Mouse (Mus musculus): Measurements from ENCODE around the gene Trp73. TPM values are rescaled to one million over a fixed set of nuclear protein-coding genes. Genes with fewer than 3 reads are reported as not detected.
A peak's percentile ranks its signal among the peaks of the same experiment; 100 is the strongest.

Gene Trp73
- polyA plus RNA-seq, 1 experiment from 2014 or later = 0.90 TPM

DNA sequence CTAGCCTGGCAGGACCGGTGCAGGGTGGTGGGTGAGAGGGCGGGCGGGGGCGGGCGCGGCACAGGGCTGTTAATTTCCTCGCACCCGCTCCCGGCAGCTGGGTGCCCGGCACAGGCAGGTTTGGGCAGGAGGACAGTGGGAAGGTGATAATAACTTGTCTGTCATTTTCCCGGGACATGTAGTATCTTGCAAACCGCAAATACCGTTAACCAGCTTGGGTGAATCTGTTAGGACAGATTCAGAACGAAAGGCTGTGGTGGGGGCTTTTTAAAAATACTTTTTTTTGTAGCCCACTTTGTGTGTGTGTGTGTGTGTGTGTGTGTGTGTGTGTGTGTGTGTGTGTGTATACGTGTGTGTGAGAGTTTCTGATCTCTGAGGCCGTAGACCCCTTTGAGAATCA is 68.1 kb downstream of the Trp73 start:
- peak overlapping the region; percentile 8 for H3K4me3 ChIP-seq (ENCODE audit: low read depth, low read length)
- H3K27ac ChIP-seq (ENCODE audit: low read length) = no peak overlapping the region
- no peak overlapping the region for H3K9ac ChIP-seq (ENCODE audit: low read depth, low read length)
- H3K4me2 ChIP-seq (ENCODE audit: low read length) = peak overlapping the region; percentile 45
- no peaks in the 10 kb centered on the region for H3K36me3 ChIP-seq (ENCODE audit: control insufficient read depth, insufficient read depth, low read length)
- H3K9me3 ChIP-seq (replicated peaks; ENCODE audit: control insufficient read depth, low read length, poor library complexity, severe bottlenecking) = no peaks in the 10 kb centered on the region
- WGBS = 24% methylated on average over 15 of the region's 16 CpGs
- ATAC-seq = no peak
- H3K27me3 ChIP-seq (ENCODE audit: control insufficient read depth, insufficient read depth, low read depth, low read length) = peaks cover 21% of the 10 kb centered on the region
- H3K4me1 ChIP-seq (ENCODE audit: control insufficient read depth, insufficient read depth, low read length) = peaks cover 4% of the 10 kb centered on the region; the same call in 1 of the 2 replicates

DNA sequence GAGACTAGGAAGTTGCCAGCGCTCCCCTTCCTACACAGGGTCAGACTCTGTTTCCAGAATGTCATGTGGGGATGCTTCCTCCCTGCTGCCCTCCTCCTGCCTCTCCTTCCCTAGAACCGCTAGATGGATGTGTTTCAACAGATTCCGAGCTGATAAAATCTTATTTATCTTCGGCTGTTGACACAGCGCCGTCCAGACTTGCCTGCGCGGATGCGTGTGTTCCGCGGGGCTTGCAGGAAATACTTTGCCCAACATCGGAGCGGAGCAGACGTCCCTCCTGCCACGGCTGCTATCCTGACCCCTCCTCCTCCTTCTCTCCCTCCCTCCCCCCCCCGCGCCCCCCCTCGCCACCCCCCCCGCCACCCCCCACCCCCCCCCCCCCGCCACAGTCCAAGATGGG is 68.5 kb downstream of the Trp73 start:
- Histone ChIP-seq H3K4me2 (ENCODE audit: low read length) (peak overlapping the region; percentile 45), H3K27ac (ENCODE audit: low read length) (no peak overlapping the region), H3K4me3 (ENCODE audit: low read depth, low read length) (peak overlapping the region; percentile 9), H3K4me1 (ENCODE audit: control insufficient read depth, insufficient read depth, low read length) (peaks cover 4% of the 10 kb centered on the region; the same call in 1 of the 2 replicates), H3K9me3 (replicated peaks; ENCODE audit: control insufficient read depth, low read length, poor library complexity, severe bottlenecking) (no peaks in the 10 kb centered on the region), H3K36me3 (ENCODE audit: control insufficient read depth, insufficient read depth, low read length) (no peaks in the 10 kb centered on the region), H3K27me3 (ENCODE audit: control insufficient read depth, insufficient read depth, low read depth, low read length) (peaks cover 21% of the 10 kb centered on the region), H3K9ac (ENCODE audit: low read depth, low read length) (0 out of 2 replicates have a peak overlapping the region, but pooled peaks have one; percentile 15)
- WGBS = 1% methylated on average over 15 of the region's 20 CpGs
- ATAC-seq = no peak

DNA sequence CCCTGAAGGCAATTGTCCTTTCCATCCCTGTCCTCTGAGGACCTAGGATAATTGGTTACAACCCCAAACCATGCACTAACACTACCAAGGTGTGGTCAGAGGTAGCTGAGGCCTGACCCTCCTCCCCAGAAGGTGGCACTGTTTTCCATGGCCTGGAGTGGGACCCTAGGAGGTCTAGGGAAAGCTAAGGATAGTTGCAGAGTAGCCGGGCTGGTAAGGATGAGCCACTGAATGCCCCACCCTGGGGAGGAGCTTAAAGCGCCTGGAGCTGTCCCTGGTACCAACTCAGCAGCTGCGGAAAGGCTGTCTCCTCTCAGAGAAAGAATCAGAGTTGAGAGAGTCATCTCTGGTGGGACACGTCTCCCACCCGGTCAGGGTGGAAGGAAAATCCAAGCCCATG is 69.1 kb downstream of the Trp73 start:
- H3K4me2 ChIP-seq (ENCODE audit: low read length) = no peak overlapping the region
- peaks cover 21% of the 10 kb centered on the region for H3K27me3 ChIP-seq (ENCODE audit: control insufficient read depth, insufficient read depth, low read depth, low read length)
- WGBS = 0% methylated on average over 5 of the region's 5 CpGs
- H3K4me3 ChIP-seq (ENCODE audit: low read depth, low read length) = no peak overlapping the region
- H3K36me3 ChIP-seq (ENCODE audit: control insufficient read depth, insufficient read depth, low read length) = no peaks in the 10 kb centered on the region
- H3K27ac ChIP-seq (ENCODE audit: low read length) = no peak overlapping the region
- H3K9ac ChIP-seq (ENCODE audit: low read depth, low read length) = no peak overlapping the region
- no peaks in the 10 kb centered on the region for H3K9me3 ChIP-seq (replicated peaks; ENCODE audit: control insufficient read depth, low read length, poor library complexity, severe bottlenecking)
- H3K4me1 ChIP-seq (ENCODE audit: control insufficient read depth, insufficient read depth, low read length) = peaks cover 4% of the 10 kb centered on the region; the same call in 1 of the 2 replicates
- no peak for ATAC-seq

DNA sequence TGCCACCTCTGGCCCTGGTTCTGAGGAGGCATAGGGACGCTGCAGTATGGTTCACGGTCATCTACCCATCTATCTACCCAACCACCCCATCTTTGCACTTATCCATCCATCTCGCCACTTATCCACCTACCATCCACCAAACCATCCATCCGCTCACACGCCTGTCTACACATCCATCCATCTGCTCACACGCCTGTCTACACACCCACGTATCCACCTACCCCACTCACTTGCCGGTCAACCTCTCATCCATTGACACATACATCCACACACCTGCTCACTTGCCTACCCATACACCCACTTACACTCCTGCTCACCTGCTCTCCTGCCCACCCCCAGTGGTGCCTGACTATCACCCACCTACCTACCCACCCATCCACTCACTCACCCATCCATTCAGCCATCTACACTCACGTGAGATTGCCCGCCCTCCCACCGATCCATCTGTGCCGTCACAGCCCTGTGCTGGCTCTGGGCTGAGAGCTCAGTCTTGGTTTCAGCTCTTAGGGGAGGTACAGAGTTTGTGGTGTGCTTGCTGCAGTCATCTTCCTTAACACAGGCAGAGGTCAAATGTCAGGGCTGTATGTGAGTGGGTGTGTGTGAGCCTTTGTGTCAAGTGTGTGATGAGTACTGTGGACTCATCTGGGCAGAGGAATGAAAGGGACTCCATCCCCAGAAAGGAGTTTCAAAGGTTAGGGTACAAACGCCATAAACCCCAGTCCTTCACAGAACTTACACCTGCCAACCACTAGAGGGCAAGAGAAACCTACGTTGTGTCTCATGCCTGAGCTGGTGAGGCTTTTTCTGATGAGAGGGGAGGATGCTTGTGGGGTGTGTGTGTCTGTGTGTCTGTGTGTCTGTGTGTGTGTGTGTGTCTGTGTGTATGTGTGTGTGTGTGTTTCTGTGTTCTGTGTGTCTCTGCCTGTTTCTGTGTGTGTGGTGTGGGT is 74.9 kb downstream of the Trp73 start:
- 65% methylated on average over 14 of the region's 14 CpGs for WGBS
- Histone ChIP-seq H3K4me1 (ENCODE audit: control insufficient read depth, insufficient read depth, low read length) (no peaks in the 10 kb centered on the region), H3K9me3 (replicated peaks; ENCODE audit: control insufficient read depth, low read length, poor library complexity, severe bottlenecking) (no peaks in the 10 kb centered on the region), H3K36me3 (ENCODE audit: control insufficient read depth, insufficient read depth, low read length) (no peaks in the 10 kb centered on the region), H3K9ac (ENCODE audit: low read depth, low read length) (no peak overlapping the region), H3K4me2 (ENCODE audit: low read length) (no peak overlapping the region), H3K4me3 (ENCODE audit: low read depth, low read length) (no peak overlapping the region), H3K27me3 (ENCODE audit: control insufficient read depth, insufficient read depth, low read depth, low read length) (peaks cover 4% of the 10 kb centered on the region), H3K27ac (ENCODE audit: low read length) (no peak overlapping the region)
- peak; percentile 70 for ATAC-seq

DNA sequence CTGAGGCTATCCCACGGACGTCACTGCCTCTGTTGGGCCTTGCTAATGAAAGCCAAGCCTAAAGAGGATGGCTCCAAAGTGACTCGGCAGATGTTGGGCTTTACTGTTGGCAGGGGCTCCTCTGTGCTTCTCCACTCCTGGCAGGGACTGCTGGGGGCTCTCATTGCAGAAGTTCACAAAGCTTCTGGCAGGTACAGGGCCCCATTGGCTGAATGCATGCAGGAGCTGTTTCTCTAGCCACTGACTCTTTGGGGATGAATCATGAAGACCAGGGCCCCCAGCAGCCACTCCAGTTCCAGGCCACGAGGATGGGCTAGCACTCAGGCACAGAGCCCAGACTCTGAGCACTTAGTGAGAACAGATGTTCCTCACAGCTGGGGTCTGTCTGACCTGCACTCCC is 82.3 kb downstream of the Trp73 start:
- no peak overlapping the region for H3K27ac ChIP-seq (ENCODE audit: low read length)
- 65% methylated on average over 4 of the region's 4 CpGs for WGBS
- no peak overlapping the region for H3K4me3 ChIP-seq (ENCODE audit: low read depth, low read length)
- H3K36me3 ChIP-seq (ENCODE audit: control insufficient read depth, insufficient read depth, low read length) = no peaks in the 10 kb centered on the region
- H3K9me3 ChIP-seq (replicated peaks; ENCODE audit: control insufficient read depth, low read length, poor library complexity, severe bottlenecking) = no peaks in the 10 kb centered on the region
- no peaks in the 10 kb centered on the region for H3K4me1 ChIP-seq (ENCODE audit: control insufficient read depth, insufficient read depth, low read length)
- no peaks in the 10 kb centered on the region for H3K27me3 ChIP-seq (ENCODE audit: control insufficient read depth, insufficient read depth, low read depth, low read length)
- ATAC-seq = no peak
- no peak overlapping the region for H3K9ac ChIP-seq (ENCODE audit: low read depth, low read length)
- H3K4me2 ChIP-seq (ENCODE audit: low read length) = no peak overlapping the region

DNA sequence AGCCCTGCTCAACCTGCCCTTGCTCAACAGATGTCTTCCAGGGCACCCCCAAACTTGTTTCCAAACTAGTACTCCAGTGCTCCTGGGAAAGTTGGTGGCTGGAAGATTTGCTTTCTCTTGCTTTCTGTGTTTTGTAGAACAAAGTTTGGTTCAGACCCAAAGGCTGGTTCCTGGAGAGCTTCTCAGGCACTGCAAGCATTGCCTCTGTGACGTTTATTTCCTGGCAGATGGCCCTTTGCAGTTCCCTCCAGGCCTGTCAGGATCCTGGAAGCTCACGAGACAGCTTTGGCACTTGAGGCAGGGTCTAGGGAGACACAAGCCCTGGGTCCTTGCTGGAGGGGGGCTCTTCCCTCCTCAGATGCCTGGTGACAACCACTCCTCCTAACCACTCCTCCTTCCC is 83.3 kb downstream of the Trp73 start:
- H3K9ac ChIP-seq (ENCODE audit: low read depth, low read length) = no peak overlapping the region
- H3K36me3 ChIP-seq (ENCODE audit: control insufficient read depth, insufficient read depth, low read length) = no peaks in the 10 kb centered on the region
- no peaks in the 10 kb centered on the region for H3K27me3 ChIP-seq (ENCODE audit: control insufficient read depth, insufficient read depth, low read depth, low read length)
- no peak overlapping the region for H3K4me2 ChIP-seq (ENCODE audit: low read length)
- H3K9me3 ChIP-seq (replicated peaks; ENCODE audit: control insufficient read depth, low read length, poor library complexity, severe bottlenecking) = no peaks in the 10 kb centered on the region
- 49% methylated on average over 2 of the region's 2 CpGs for WGBS
- no peak overlapping the region for H3K4me3 ChIP-seq (ENCODE audit: low read depth, low read length)
- H3K4me1 ChIP-seq (ENCODE audit: control insufficient read depth, insufficient read depth, low read length) = no peaks in the 10 kb centered on the region
- H3K27ac ChIP-seq (ENCODE audit: low read length) = no peak overlapping the region
- ATAC-seq = no peak

DNA sequence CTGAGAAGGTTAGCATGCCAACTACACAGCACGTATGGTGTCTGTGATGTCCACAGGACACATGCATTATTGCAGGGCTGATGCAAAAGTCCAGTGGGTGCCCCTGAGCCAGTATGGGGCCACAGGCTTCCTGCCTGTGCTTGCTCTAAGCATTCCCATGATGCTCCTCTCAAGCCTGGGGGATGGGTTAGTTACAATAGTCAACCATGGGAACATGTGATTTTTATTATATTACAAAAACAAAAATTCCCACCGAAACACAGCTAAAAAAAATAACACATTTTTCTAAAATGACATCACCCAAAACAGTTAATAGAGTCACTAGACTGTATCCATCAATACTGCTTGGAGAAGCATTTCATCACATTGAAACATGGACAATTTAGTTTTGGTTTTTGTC is 84.0 kb downstream of the Trp73 start:
- Histone ChIP-seq H3K27me3 (ENCODE audit: control insufficient read depth, insufficient read depth, low read depth, low read length) (no peaks in the 10 kb centered on the region), H3K9me3 (replicated peaks; ENCODE audit: control insufficient read depth, low read length, poor library complexity, severe bottlenecking) (no peaks in the 10 kb centered on the region), H3K4me2 (ENCODE audit: low read length) (no peak overlapping the region), H3K4me3 (ENCODE audit: low read depth, low read length) (no peak overlapping the region), H3K27ac (ENCODE audit: low read length) (no peak overlapping the region), H3K4me1 (ENCODE audit: control insufficient read depth, insufficient read depth, low read length) (no peaks in the 10 kb centered on the region), H3K36me3 (ENCODE audit: control insufficient read depth, insufficient read depth, low read length) (no peaks in the 10 kb centered on the region), H3K9ac (ENCODE audit: low read depth, low read length) (no peak overlapping the region)
- no peak for ATAC-seq
- 80% methylated on average over 2 of the region's 2 CpGs for WGBS

DNA sequence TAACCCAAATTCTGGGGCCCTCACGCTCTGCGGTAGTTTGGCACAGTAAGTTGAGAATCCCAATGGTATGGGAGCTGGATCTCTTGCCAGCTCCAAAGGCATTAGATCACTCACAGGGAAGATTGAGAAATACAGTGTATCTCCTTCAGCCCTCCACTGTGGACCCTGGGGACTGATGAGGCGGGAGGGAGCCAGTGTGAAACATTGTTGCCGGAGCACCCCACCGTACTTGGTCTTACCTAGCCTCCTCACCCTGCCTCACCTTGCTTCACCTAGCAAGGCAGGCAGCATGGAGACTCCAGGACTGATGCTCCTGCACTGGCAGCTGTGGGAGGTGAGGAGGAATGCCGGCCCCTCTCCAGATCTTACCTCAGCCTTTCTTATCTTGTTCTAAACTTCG is 84.5 kb downstream of the Trp73 start:
- Histone ChIP-seq H3K4me1 (ENCODE audit: control insufficient read depth, insufficient read depth, low read length) (no peaks in the 10 kb centered on the region), H3K27me3 (ENCODE audit: control insufficient read depth, insufficient read depth, low read depth, low read length) (no peaks in the 10 kb centered on the region), H3K27ac (ENCODE audit: low read length) (no peak overlapping the region), H3K4me2 (ENCODE audit: low read length) (no peak overlapping the region), H3K4me3 (ENCODE audit: low read depth, low read length) (no peak overlapping the region), H3K9me3 (replicated peaks; ENCODE audit: control insufficient read depth, low read length, poor library complexity, severe bottlenecking) (no peaks in the 10 kb centered on the region), H3K36me3 (ENCODE audit: control insufficient read depth, insufficient read depth, low read length) (no peaks in the 10 kb centered on the region), H3K9ac (ENCODE audit: low read depth, low read length) (no peak overlapping the region)
- WGBS = 88% methylated on average over 7 of the region's 7 CpGs
- ATAC-seq = no peak

DNA sequence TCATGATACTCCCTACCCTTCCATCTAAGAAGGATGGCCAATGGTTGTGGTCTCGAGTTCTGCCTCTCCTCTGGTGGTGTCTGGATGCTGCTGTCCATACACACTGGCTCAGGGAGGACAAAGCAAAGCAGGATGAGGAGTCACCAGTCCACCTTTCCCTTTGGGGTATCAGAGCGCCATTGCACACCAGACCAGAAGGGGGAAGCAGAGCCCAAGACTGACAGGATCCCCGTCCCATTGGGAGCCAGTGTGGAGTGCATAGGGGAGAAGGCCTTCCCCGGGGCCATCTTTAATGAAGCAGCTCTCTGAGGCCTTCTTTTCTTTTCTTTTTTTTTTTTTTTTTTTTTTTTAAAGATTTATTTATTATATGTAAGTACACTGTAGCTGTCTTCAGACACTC is 86.9 kb downstream of the Trp73 start:
- Histone ChIP-seq H3K9ac (ENCODE audit: low read depth, low read length) (no peak overlapping the region), H3K36me3 (ENCODE audit: control insufficient read depth, insufficient read depth, low read length) (no peaks in the 10 kb centered on the region), H3K4me1 (ENCODE audit: control insufficient read depth, insufficient read depth, low read length) (no peaks in the 10 kb centered on the region), H3K27me3 (ENCODE audit: control insufficient read depth, insufficient read depth, low read depth, low read length) (no peaks in the 10 kb centered on the region), H3K4me3 (ENCODE audit: low read depth, low read length) (no peak overlapping the region), H3K27ac (ENCODE audit: low read length) (no peak overlapping the region), H3K4me2 (ENCODE audit: low read length) (no peak overlapping the region), H3K9me3 (replicated peaks; ENCODE audit: control insufficient read depth, low read length, poor library complexity, severe bottlenecking) (no peaks in the 10 kb centered on the region)
- no peak for ATAC-seq
- 54% methylated on average over 4 of the region's 4 CpGs for WGBS
